Mouse (Mus musculus) kidney, postnatal 0 days (tissue): Measurements from ENCODE around the gene Actl11. TPM values are rescaled to one million over a fixed set of nuclear protein-coding genes. Genes with fewer than 3 reads are reported as not detected.

Experiments used
- ATAC-seq: fragments of 200-750 bp; cut with Nextera tagmentation; replicated peaks from 2 replicates; pipeline ENCODE4 v1.8.0; 2017; ENCODE audit warnings: low read depth, moderate number of reproducible peaks, moderate TSS enrichment, moderate library complexity; ENCODE audit not compliant: low FRiP score
- DNase-seq: peaks from one replicate; pipeline ENCODE4 v3.0.0-alpha.2; 2016; ENCODE audit warnings: low spot score
- H3K27ac ChIP-seq: fragments of 300-500 bp; sonication (generic); 2 replicates; pipeline ENCODE4 v1.5.1; 2014; ENCODE audit warnings: mild to moderate bottlenecking
- H3K27me3 ChIP-seq: fragments of 300-500 bp; sonication (generic); 2 replicates; pipeline ENCODE4 v1.6.1; 2014; ENCODE audit warnings: low read length, mixed read lengths; ENCODE audit not compliant: insufficient read depth
- H3K36me3 ChIP-seq: fragments of 300-500 bp; sonication (generic); 2 replicates; pipeline ENCODE4 v1.6.1; 2014; ENCODE audit warnings: low read length, mixed read lengths; ENCODE audit not compliant: insufficient read depth
- H3K4me1 ChIP-seq: fragments of 300-500 bp; sonication (generic); replicated peaks from 2 replicates; pipeline ENCODE4 v1.6.1; 2014; ENCODE audit warnings: antibody characterized with exemption, low read length, mixed read lengths; ENCODE audit not compliant: insufficient read depth
- H3K4me2 ChIP-seq: fragments of 300-500 bp; sonication (generic); 2 replicates; pipeline ENCODE4 v1.6.1; 2014; ENCODE audit warnings: mild to moderate bottlenecking, low read length, moderate library complexity, mixed read lengths
- H3K4me3 ChIP-seq: fragments of 300-500 bp; sonication (generic); replicated peaks from 2 replicates; pipeline ENCODE4 v1.5.1; 2014; ENCODE audit warnings: low read depth, low read length
- H3K9ac ChIP-seq: fragments of 300-500 bp; sonication (generic); 2 replicates; pipeline ENCODE4 v1.6.1; 2014; ENCODE audit warnings: low read depth, low read length
- H3K9me3 ChIP-seq: fragments of 300-500 bp; sonication (generic); replicated peaks from 2 replicates; pipeline ENCODE4 v1.6.1; 2016; ENCODE audit warnings: low read length, inconsistent platforms, mixed read lengths
- CTCF ChIP-seq: IDR thresholded peaks from 2 replicates; pipeline ENCODE4 v1.5.1; 2016; ENCODE audit warnings: antibody characterized with exemption, low read depth, mild to moderate bottlenecking, moderate library complexity
- WGBS: fragments of 180-500 bp; shearing (Covaris S2); extraction: QIAGEN DNeasy Blood & Tissue Kit; methylation state at CpG from one replicate; pipeline ENCODE4 v1.1.7; 2014; 5-methylcytosine and 5-hydroxymethylcytosine counted together
- polyA plus RNA-seq: library from polyadenylated mRNA; unstranded; fragments of >200 nt; fragmentation: Nextera tagmentation; extraction: Ambion mirVana; gene quantifications from 2 replicates; pipeline ENCODE4 v1.2.1, GENCODE M21; 2015

Gene Actl11
- polyA plus RNA-seq, 1 experiment from 2014 or later, result not detected

GRCm38 (mm10) chr9:107917895-107918608 is 10.2 kb upstream of the Actl11 start:
- Histone ChIP-seq H3K4me1 (no peaks in the 10 kb centered on the region; the same call in 1 of the 2 replicates), H3K36me3 (no peaks in the 10 kb centered on the region), H3K9ac (no peak overlapping the region), H3K4me3 (no peak overlapping the region), H3K4me2 (no peak overlapping the region), H3K27me3 (no peaks in the 10 kb centered on the region), H3K27ac (no peak overlapping the region), H3K9me3 (no peaks in the 10 kb centered on the region)
- ATAC-seq, result peak; percentile 29; the same call in 1 of the 2 replicates
- 25% methylated on average over 13 of the region's 13 CpGs for WGBS
- DNase-seq, result peak; percentile 53
- no peak for TF ChIP-seq CTCF

GRCm38 (mm10) chr9:107918884-107919283 is 9.4 kb upstream of the Actl11 start:
- H3K4me3 ChIP-seq, result no peak overlapping the region
- WGBS, result 89% methylated on average over 6 of the region's 6 CpGs
- H3K36me3 ChIP-seq, result no peaks in the 10 kb centered on the region
- H3K9ac ChIP-seq, result no peak overlapping the region
- no peak overlapping the region for H3K4me2 ChIP-seq
- H3K27ac ChIP-seq, result no peak overlapping the region
- ATAC-seq (no peak), DNase-seq (no peak)
- no peaks in the 10 kb centered on the region for H3K9me3 ChIP-seq
- TF ChIP-seq CTCF, result no peak
- H3K4me1 ChIP-seq, result no peaks in the 10 kb centered on the region; the same call in 1 of the 2 replicates
- H3K27me3 ChIP-seq, result no peaks in the 10 kb centered on the region

- H3K27ac ChIP-seq, result no peak overlapping the region
- no peak overlapping the region for H3K4me3 ChIP-seq
- no peaks in the 10 kb centered on the region for H3K9me3 ChIP-seq
- ATAC-seq (no peak), DNase-seq (no peak)
- H3K4me1 ChIP-seq, result no peaks in the 10 kb centered on the region; the same call in 1 of the 2 replicates
- H3K36me3 ChIP-seq, result no peaks in the 10 kb centered on the region
- no peaks in the 10 kb centered on the region for H3K27me3 ChIP-seq
- WGBS, result 89% methylated on average over 5 of the region's 5 CpGs
- TF ChIP-seq CTCF, result no peak
- H3K9ac ChIP-seq, result no peak overlapping the region
- no peak overlapping the region for H3K4me2 ChIP-seq
These were observed 8.8 kb upstream of the Actl11 start for GRCm38 (mm10) chr9:107919441-107919840.

- Histone ChIP-seq H3K36me3 (no peaks in the 10 kb centered on the region), H3K9ac (no peak overlapping the region), H3K4me2 (no peak overlapping the region), H3K9me3 (no peaks in the 10 kb centered on the region), H3K27me3 (no peaks in the 10 kb centered on the region), H3K4me1 (no peaks in the 10 kb centered on the region), H3K4me3 (no peak overlapping the region), H3K27ac (no peak overlapping the region)
- TF ChIP-seq CTCF, result peak; percentile 67
- DNase-seq (peak; percentile 57), ATAC-seq (0 out of 2 replicates have a peak, but pooled peaks have one; percentile 60)
- WGBS, result 38% methylated on average over 7 of the region's 7 CpGs
These were observed 5.2 kb upstream of the Actl11 start for GRCm38 (mm10) chr9:107923021-107923420.

- 52% methylated on average over 6 of the region's 6 CpGs for WGBS
- Histone ChIP-seq H3K9ac (no peak overlapping the region), H3K9me3 (no peaks in the 10 kb centered on the region), H3K4me2 (no peak overlapping the region), H3K36me3 (no peaks in the 10 kb centered on the region), H3K27me3 (no peaks in the 10 kb centered on the region), H3K4me3 (no peak overlapping the region), H3K27ac (no peak overlapping the region), H3K4me1 (no peaks in the 10 kb centered on the region)
- TF ChIP-seq CTCF, result no peak
- DNase-seq (no peak), ATAC-seq (no peak)
These were observed 4.3 kb upstream of the Actl11 start for GRCm38 (mm10) chr9:107923956-107924355.

GRCm38 (mm10) chr9:107925251-107925650 is 3.0 kb upstream of the Actl11 start:
- Histone ChIP-seq H3K4me2 (no peak overlapping the region), H3K9me3 (no peaks in the 10 kb centered on the region), H3K4me3 (no peak overlapping the region), H3K36me3 (no peaks in the 10 kb centered on the region), H3K4me1 (no peaks in the 10 kb centered on the region), H3K27me3 (no peaks in the 10 kb centered on the region), H3K27ac (no peak overlapping the region), H3K9ac (no peak overlapping the region)
- 30% methylated on average over 3 of the region's 3 CpGs for WGBS
- DNase-seq, result no peak
- no peak for TF ChIP-seq CTCF
- ATAC-seq, result no peak
